Mouse (Mus musculus): ENCODE measurements around the gene Prr11. TPM values are rescaled to one million over a fixed set of nuclear protein-coding genes. Genes with fewer than 3 reads are reported as not detected.

The Prr11 gene
- not detected for polyA plus RNA-seq (2015; fragmentation: Illumina TruSeq; extraction: RNeasy Lipid Tissue Mini Kit (QIAGEN cat#74804); ENCODE audit: insufficient read depth, low read depth, low replicate concordance)

DNA sequence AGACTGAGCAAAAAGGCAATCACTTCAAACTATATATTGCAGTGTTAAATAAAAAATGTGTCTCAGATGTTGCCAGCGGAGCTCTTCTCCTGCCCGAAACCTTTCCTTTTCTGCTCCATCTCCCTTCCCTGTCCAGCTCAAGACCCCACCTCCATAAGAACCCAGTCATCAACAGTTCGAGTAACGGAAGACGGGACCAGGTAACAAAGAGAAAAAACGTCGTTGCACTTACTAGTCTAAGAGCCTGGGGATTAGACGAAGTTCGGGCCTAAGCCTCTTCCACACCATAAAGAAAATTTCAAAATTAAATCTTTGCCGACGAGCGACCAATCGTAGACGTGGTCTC, at the start of gene Prr11:
Gene Prr11, minus strand, starts transcription at position 300 of the 346 bp plus-strand sequence.

DNA sequence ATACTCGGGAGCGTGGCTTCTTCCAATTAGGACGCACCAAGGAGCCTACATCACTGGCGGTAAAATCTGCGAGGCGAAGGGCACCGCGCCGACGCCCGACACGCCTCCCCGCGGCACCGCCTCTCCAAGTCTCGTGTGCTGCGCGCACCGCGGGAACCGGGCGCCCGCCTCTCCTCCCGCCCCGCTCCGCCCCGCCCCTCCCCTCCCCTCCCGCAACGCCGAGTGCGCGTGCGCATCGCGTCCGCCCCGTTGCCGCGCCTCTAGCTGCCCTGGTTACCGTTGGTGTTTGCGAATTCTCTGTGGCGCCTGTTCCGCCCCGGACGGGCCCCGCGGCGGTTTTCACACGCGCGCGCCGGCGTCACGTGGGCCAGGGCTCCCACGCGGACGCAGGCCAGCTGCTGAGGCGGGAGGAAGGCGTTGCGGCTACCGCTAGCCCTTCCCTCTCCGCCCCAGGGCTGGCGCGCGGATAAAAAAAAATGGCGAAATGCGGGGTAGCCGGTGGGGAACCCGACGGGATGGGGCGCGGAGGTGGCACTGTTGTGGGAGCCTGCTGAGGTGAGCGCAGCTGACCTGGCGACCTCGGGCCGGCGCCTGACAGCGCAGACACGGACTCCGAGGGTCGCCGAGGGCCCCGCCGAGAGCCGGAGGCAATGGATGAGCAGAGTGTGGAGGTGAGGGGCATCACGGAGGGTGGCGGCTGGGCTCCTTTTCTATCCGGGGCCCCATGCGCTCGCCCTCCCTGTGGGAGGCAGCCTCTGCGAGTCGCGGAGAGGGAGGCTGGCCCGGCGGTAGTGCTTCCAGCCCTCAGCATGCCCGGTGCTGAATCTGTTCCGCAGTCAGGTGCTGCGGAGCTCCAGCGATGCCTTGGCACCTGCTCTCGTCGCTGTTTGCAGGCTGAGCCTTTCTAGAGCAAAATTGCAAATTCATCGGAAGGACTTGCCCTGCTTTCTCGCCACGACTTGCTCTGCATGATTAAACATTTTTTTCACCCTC, 18.6 kb upstream of the Prr11 start, which contains the start of gene Trim37:
Gene Trim37, plus strand, starts transcription at position 254 of the 993 bp plus-strand sequence.

DNA sequence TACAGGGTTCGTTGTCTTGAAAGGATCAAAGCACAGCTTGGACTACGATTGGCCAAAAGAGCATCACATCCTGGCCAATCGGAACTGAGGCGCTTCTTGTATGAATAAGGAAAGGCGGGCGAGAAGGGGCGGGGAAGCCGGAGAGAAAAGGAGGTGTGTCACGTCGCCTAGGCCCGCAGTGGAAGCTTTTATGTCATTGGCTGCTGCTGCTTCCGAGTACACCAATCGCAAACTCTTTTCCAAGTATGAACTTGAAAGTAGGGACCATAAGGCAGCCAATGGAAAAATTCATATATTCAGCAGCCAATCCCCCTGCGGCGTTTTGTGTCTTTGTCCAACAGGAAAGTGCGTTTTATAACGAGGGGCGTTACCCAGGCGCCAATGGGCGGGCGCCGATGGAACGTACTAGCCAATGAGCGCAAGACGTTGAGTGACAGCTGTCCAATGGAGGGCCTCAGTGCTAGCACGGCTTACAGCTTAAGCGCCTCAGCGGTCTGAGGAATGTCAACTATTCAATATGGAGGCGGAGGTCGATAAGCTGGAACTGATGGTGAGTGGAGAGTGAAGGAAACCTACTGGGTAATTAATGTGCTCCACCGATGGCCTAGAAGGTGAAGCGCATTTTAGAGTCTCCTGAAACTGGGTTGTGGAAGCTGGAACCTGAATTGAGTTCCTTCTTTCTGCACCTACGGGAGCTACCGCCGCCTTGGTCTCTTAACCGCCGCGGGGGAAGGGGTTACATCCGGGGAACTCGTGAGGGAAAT, 429 bp upstream of the Prr11 start, which contains the start of gene Ska2:
Gene Ska2, plus strand, starts transcription at position 480 of the 764 bp plus-strand sequence.

DNA sequence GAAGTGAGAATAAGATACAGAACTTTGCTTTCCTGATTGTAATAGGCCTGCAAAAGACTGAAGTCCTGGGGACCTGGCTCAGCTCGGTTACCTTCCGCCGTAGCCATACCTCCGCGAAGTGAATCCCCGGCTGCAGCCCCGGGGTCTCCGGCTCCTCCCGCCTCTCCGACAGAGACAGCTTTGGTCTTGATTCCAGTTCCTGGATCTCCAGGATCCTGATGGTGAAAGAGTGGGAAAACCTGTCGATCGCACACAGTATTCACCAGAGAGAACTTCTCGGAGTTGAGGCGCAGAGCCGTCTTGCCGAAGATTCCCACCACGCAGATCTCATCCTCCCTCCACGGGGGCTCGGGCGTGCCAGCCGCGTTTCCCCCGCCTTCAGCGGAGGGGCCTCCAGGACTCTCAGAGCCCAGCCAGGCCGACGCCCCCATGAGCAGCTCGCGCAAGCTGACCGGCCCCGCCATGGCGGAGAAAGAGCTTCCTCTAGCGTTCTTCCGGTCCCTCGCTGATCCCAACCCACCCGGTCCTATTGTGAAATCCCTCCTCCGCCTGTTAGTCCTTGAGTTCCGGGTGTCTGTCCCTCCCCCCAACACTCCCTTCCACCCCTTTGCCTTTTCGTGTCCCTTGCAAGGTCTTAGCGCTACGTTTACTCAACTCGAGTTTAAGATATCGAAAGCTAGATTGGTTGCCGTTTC, 22.1 kb downstream of the Prr11 start, which contains the start of gene Smg8:
Gene Smg8, minus strand, starts transcription at position 485 of the 695 bp plus-strand sequence.

DNA sequence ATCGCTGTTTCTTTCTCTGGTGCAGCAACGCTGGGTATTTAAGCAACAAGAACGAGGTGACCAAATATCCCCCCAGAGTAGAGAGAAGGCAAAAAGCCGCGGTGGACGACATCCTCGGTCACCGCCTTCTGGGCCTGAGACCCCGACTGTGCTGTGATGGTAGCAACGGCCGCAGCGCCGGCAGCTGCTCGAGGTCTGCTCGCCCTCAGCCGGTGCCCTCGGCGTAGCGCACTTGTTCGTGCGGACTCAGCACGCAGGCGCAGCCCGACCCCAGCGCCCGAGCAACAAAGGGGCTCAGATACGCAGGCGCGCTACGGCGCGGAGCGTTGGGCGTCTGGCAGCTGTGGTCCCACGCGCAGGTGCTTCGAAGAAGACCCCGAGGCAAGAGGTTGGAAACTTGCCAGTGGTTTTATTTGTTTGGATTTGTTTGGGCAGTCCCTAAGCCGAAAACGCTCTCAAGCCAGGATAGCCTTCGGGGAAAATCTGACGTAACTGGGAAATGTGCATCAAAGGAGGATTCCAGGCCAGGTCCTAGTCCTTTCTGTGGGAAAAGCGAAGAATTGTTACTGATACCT, 34.6 kb downstream of the Prr11 start, which contains the start of gene Gdpd1:
Gene Gdpd1, minus strand, starts transcription at position 197 of the 575 bp plus-strand sequence.

Other genes with a start within 250 kb of the Prr11 start
- gene Ypel2, start 115.0 kb downstream of the Prr11 start, polyA plus RNA-seq (2015; fragmentation: Illumina TruSeq; extraction: RNeasy Lipid Tissue Mini Kit (QIAGEN cat#74804); ENCODE audit: insufficient read depth, low read depth, low replicate concordance) = 5.9 TPM
- gene Gdpd1, start 34.6 kb downstream of the Prr11 start, polyA plus RNA-seq (2015; fragmentation: Illumina TruSeq; extraction: RNeasy Lipid Tissue Mini Kit (QIAGEN cat#74804); ENCODE audit: insufficient read depth, low read depth, low replicate concordance) = 2.6 TPM
- gene Smg8, start 21.9 kb downstream of the Prr11 start, polyA plus RNA-seq (2015; fragmentation: Illumina TruSeq; extraction: RNeasy Lipid Tissue Mini Kit (QIAGEN cat#74804); ENCODE audit: insufficient read depth, low read depth, low replicate concordance) = 1.9 TPM
- gene Ska2, start 526 bp upstream of the Prr11 start, polyA plus RNA-seq (2015; fragmentation: Illumina TruSeq; extraction: RNeasy Lipid Tissue Mini Kit (QIAGEN cat#74804); ENCODE audit: insufficient read depth, low read depth, low replicate concordance) = 3.9 TPM
- gene Trim37, start 18.4 kb upstream of the Prr11 start, polyA plus RNA-seq (2015; fragmentation: Illumina TruSeq; extraction: RNeasy Lipid Tissue Mini Kit (QIAGEN cat#74804); ENCODE audit: insufficient read depth, low read depth, low replicate concordance) = 2.8 TPM